Mouse (Mus musculus) frontal cortex, postnatal 10 days (tissue): Measurements from ENCODE around the gene Galt.
"Not testable (repeated sequence)": the region's sequence is repeated elsewhere in the genome, so short reads cannot be mapped to it uniquely, and the experiment has no call there.

Experiments used
- DNase-seq, 2 experiments: peaks; one replicate each; pipeline ENCODE4 v3.0.0; 2022; ENCODE audit warnings: low spot score in 2 of 2, mixed read lengths in 1 of 2

The Galt gene

GRCm38 (mm10) chr4:41775840-41776239 is 20.8 kb downstream of the Galt start:
- DNase-seq, result not testable (repeated sequence)

- DNase-seq, result not testable (repeated sequence)
Measured at GRCm38 (mm10) chr4:41781271-41781670, 26.2 kb downstream of the Galt start.

- DNase-seq, result not testable (repeated sequence)
Measured at GRCm38 (mm10) chr4:41781748-41782485, 26.9 kb downstream of the Galt start.

- DNase-seq, result not testable (repeated sequence)
Measured at GRCm38 (mm10) chr4:41782711-41783110, 27.7 kb downstream of the Galt start.

GRCm38 (mm10) chr4:41783197-41783596 is 28.2 kb downstream of the Galt start:
- DNase-seq, result not testable (repeated sequence)
